Mouse (Mus musculus) splenic B cell, adult 2 months (primary cell): ENCODE measurements around the gene Slc4a1.

Experiments used
- DNase-seq: peaks from one replicate; pipeline ENCODE4 v3.0.0-alpha.2; 2011; ENCODE audit warnings: low read depth, low spot score
- H3K27me3 ChIP-seq: 2 replicates; pipeline ENCODE4 v1.6.1; 2012; ENCODE audit warnings: mild to moderate bottlenecking, low read length, moderate library complexity, mixed read lengths; ENCODE audit not compliant: control insufficient read depth, poor library complexity, insufficient read depth, severe bottlenecking
- H3K36me3 ChIP-seq: 2 replicates; pipeline ENCODE4 v1.6.1; 2012; ENCODE audit warnings: mild to moderate bottlenecking, low read length, moderate library complexity, mixed read lengths; ENCODE audit not compliant: control insufficient read depth, poor library complexity, insufficient read depth, severe bottlenecking

The Slc4a1 gene

GRCm38 (mm10) chr11:102373646-102374045, 7.6 kb upstream of the Slc4a1 start:
- no peak for DNase-seq
- H3K27me3 ChIP-seq: no peaks in the 10 kb centered on the region
- no peaks in the 10 kb centered on the region for H3K36me3 ChIP-seq

- no peaks in the 10 kb centered on the region for H3K27me3 ChIP-seq
- no peak for DNase-seq
Measured at GRCm38 (mm10) chr11:102372936-102373335, 6.9 kb upstream of the Slc4a1 start.

GRCm38 (mm10) chr11:102371926-102372685, 6.1 kb upstream of the Slc4a1 start:
- Histone ChIP-seq H3K36me3 (no peaks in the 10 kb centered on the region), H3K27me3 (no peaks in the 10 kb centered on the region)
- DNase-seq: no peak

More at GRCm38 (mm10) chr11:102372936-102373335, 6.9 kb upstream of the Slc4a1 start:
- H3K36me3 ChIP-seq: no peaks in the 10 kb centered on the region

- DNase-seq: no peak
- Histone ChIP-seq H3K27me3 (no peaks in the 10 kb centered on the region), H3K36me3 (no peaks in the 10 kb centered on the region)
Measured at GRCm38 (mm10) chr11:102370285-102370684, 4.3 kb upstream of the Slc4a1 start.

- Histone ChIP-seq H3K27me3 (no peaks in the 10 kb centered on the region), H3K36me3 (no peaks in the 10 kb centered on the region)
- DNase-seq: no peak
Measured at GRCm38 (mm10) chr11:102369263-102369662, 3.3 kb upstream of the Slc4a1 start.

GRCm38 (mm10) chr11:102368347-102368746, 2.3 kb upstream of the Slc4a1 start:
- DNase-seq: no peak
- no peaks in the 10 kb centered on the region for H3K36me3 ChIP-seq
- H3K27me3 ChIP-seq: no peaks in the 10 kb centered on the region

- DNase-seq: no peak
- Histone ChIP-seq H3K36me3 (no peaks in the 10 kb centered on the region), H3K27me3 (no peaks in the 10 kb centered on the region)
Measured at GRCm38 (mm10) chr11:102367504-102368280, 1.7 kb upstream of the Slc4a1 start.

GRCm38 (mm10) chr11:102365699-102366098, 304 bp downstream of the Slc4a1 start:
- Histone ChIP-seq H3K36me3 (no peaks in the 10 kb centered on the region), H3K27me3 (no peaks in the 10 kb centered on the region)
- DNase-seq: no peak

- no peaks in the 10 kb centered on the region for H3K36me3 ChIP-seq
- DNase-seq: no peak
- no peaks in the 10 kb centered on the region for H3K27me3 ChIP-seq
Measured at GRCm38 (mm10) chr11:102364570-102365371, 1.2 kb downstream of the Slc4a1 start.

- Histone ChIP-seq H3K36me3 (no peaks in the 10 kb centered on the region), H3K27me3 (no peaks in the 10 kb centered on the region)
- DNase-seq: no peak
Measured at GRCm38 (mm10) chr11:102363623-102364022, 2.4 kb downstream of the Slc4a1 start.

- Histone ChIP-seq H3K27me3 (no peaks in the 10 kb centered on the region), H3K36me3 (no peaks in the 10 kb centered on the region)
- DNase-seq: no peak
Measured at GRCm38 (mm10) chr11:102361776-102362495, 4.1 kb downstream of the Slc4a1 start.

GRCm38 (mm10) chr11:102358365-102358764, 7.6 kb downstream of the Slc4a1 start:
- no peaks in the 10 kb centered on the region; the same call in 1 of the 2 replicates for H3K27me3 ChIP-seq
- H3K36me3 ChIP-seq: no peaks in the 10 kb centered on the region
- no peak for DNase-seq

- DNase-seq: no peak
- Histone ChIP-seq H3K27me3 (no peaks in the 10 kb centered on the region; the same call in none of the 2 replicates), H3K36me3 (no peaks in the 10 kb centered on the region)
Measured at GRCm38 (mm10) chr11:102356636-102357350, 9.2 kb downstream of the Slc4a1 start.

- Histone ChIP-seq H3K27me3 (no peaks in the 10 kb centered on the region; the same call in none of the 2 replicates), H3K36me3 (no peaks in the 10 kb centered on the region)
- DNase-seq: no peak
Measured at GRCm38 (mm10) chr11:102356190-102356589, 9.8 kb downstream of the Slc4a1 start.
